Mouse (Mus musculus) heart, embryonic 14.5 days (tissue): ENCODE data around the gene Gpr182. TPM values are rescaled to one million over a fixed set of nuclear protein-coding genes. Genes with fewer than 3 reads are reported as not detected.

Source experiments
- polyA plus RNA-seq: library from polyadenylated mRNA; unstranded; fragments of >200 nt; fragmentation: Nextera tagmentation; extraction: Ambion mirVana; gene quantifications from 2 replicates; pipeline ENCODE4 v1.2.1, GENCODE M21; 2014

Gene Gpr182
- polyA plus RNA-seq, 1 experiment from 2014 or later = 9.3 TPM

Other genes starting within 250 kb of the Gpr182 start
- gene Ndufa4l2, start 236.8 kb downstream of the Gpr182 start, polyA plus RNA-seq = 31.2 and 34.2 TPM in 2 replicates
- 71.7 and 73.0 TPM in 2 replicates for gene Shmt2, start 229.3 kb downstream of the Gpr182 start, polyA plus RNA-seq
- 0.70 and 0.81 TPM in 2 replicates for gene Nxph4, start 217.2 kb downstream of the Gpr182 start, polyA plus RNA-seq
- gene Lrp1, start 130.6 kb downstream of the Gpr182 start, polyA plus RNA-seq = 29.4 and 31.2 TPM in 2 replicates
- 25.2 and 25.7 TPM in 2 replicates for gene Stat6, start 108.7 kb downstream of the Gpr182 start, polyA plus RNA-seq
- 8.8 and 11.8 TPM in 2 replicates for gene Nemp1, start 84.8 kb downstream of the Gpr182 start, polyA plus RNA-seq
- gene Nab2, start 83.2 kb downstream of the Gpr182 start, polyA plus RNA-seq = 6.4 and 9.0 TPM in 2 replicates
- 0.12 TPM in 1 of 2 replicates, not detected in the other for gene Myo1a, start 46.6 kb downstream of the Gpr182 start, polyA plus RNA-seq
- gene Tac2, start 27.3 kb downstream of the Gpr182 start, polyA plus RNA-seq = 1.3 TPM in 1 of 2 replicates, not detected in the other
- gene Zbtb39, start 12.2 kb downstream of the Gpr182 start, polyA plus RNA-seq = 2.3 and 2.6 TPM in 2 replicates
- gene Rdh1, start 8.0 kb upstream of the Gpr182 start, polyA plus RNA-seq = not detected in 2 replicates
- not detected in 2 replicates for gene Rdh16f1, start 8.1 kb upstream of the Gpr182 start, polyA plus RNA-seq
- 0.09 and 0.14 TPM in 2 replicates for gene Rdh9, start 24.7 kb upstream of the Gpr182 start, polyA plus RNA-seq
- gene Rdh16, start 49.4 kb upstream of the Gpr182 start, polyA plus RNA-seq = not detected in 2 replicates
- gene Rdh19, start 98.2 kb upstream of the Gpr182 start, polyA plus RNA-seq = not detected in 2 replicates
- gene Rdh16f2, start 114.7 kb upstream of the Gpr182 start, polyA plus RNA-seq = not detected in 2 replicates
- gene Rdh7, start 137.1 kb upstream of the Gpr182 start, polyA plus RNA-seq = not detected in 2 replicates
- not detected in 2 replicates for gene Sdr9c7, start 146.8 kb upstream of the Gpr182 start, polyA plus RNA-seq